Mouse (Mus musculus): ENCODE measurements around the gene Ip6k1. TPM values are rescaled to one million over a fixed set of nuclear protein-coding genes. Genes with fewer than 3 reads are reported as not detected.

Ip6k1 gene
- total and polyA plus RNA-seq, 3 experiments: 31.8 to 59.1 (median 37.2) TPM

DNA sequence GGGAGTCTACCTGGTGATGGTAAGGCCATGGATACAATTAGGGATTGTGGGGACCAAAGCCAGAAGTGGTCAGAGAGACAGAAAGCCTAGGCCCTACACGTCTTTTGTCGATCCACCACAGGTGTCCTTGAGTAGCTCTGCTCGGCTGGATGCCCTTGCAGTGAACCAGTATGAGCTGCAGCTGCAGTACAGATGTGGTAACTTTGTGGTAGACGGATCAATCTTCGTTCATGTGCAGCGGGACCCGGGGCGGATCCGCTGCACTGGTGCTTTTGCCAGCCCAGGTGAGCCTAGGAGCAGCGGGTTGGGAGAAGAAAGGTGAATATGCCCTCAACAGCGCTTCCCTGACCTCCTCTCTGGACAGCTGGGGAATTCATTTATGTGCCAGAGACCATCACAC lies 9.3 kb upstream of the Ip6k1 start:
- Histone ChIP-seq H3K4me3 (ENCODE audit: control insufficient read depth in 1 of 2, insufficient read depth in 1 of 2, low read depth in 2 of 2, low read length in 2 of 2) (no peak overlapping the region), H3K9ac (ENCODE audit: control insufficient read depth, low read depth, low read length, poor library complexity, severe bottlenecking) (no peak overlapping the region), H3K4me1 (ENCODE audit: control insufficient read depth in 1 of 2, insufficient read depth in 2 of 2, low read length in 2 of 2) (peaks cover 5 to 15% of the 10 kb centered on the region in 2 experiments), H3K9me3 (replicated peaks; ENCODE audit: insufficient read depth, low read length) (no peaks in the 10 kb centered on the region), H3K27ac (ENCODE audit: control insufficient read depth, low read depth, low read length) (no peak overlapping the region), H3K27me3 (ENCODE audit: control insufficient read depth in 1 of 2, insufficient read depth in 2 of 2, low read length in 2 of 2) (no peaks in the 10 kb centered on the region), H3K79me2 (ENCODE audit: control insufficient read depth, insufficient read depth, low read length, poor library complexity) (no peaks in the 10 kb centered on the region), H3K36me3 (ENCODE audit: control insufficient read depth in 1 of 2, insufficient read depth in 2 of 2, low read length in 2 of 2) (peaks cover 0 to 8% of the 10 kb centered on the region in 2 experiments; a peak in 2 of 4 replicates)
- TF ChIP-seq MYB (IDR thresholded peaks at IDR 0.05; ENCODE audit: low read depth, low read length) (no peak), ELF1 (IDR thresholded peaks at IDR 0.05; ENCODE audit: low read depth, low read length) (no peak), MAX (IDR thresholded peaks at IDR 0.05; ENCODE audit: low read length) (no peak), RAD21 (IDR thresholded peaks at IDR 0.05; ENCODE audit: low read depth, low read length) (no peak), CHD2 (IDR thresholded peaks at IDR 0.05; ENCODE audit: low read length) (no peak), UBTF (IDR thresholded peaks at IDR 0.05; ENCODE audit: borderline replicate concordance, insufficient read depth, low read depth, low read length) (no peak), POLR2A (IDR thresholded peaks at IDR 0.05; ENCODE audit: control insufficient read depth in 1 of 2, insufficient read depth in 1 of 2, low read depth in 1 of 2, low read length in 2 of 2, poor library complexity in 1 of 2) (no peak), CHD1 (IDR thresholded peaks at IDR 0.05; ENCODE audit: low read depth, low read length) (no peak), RCOR1 (IDR thresholded peaks at IDR 0.05; ENCODE audit: low read depth, low read length) (no peak), MYC (IDR thresholded peaks at IDR 0.05; ENCODE audit: low read depth, low read length) (no peak), MAZ (IDR thresholded peaks at IDR 0.05; ENCODE audit: low read depth, low read length) (no peak), USF1 (IDR thresholded peaks at IDR 0.05; ENCODE audit: low read depth, low read length) (no peak), KAT2A (conservative IDR thresholded peaks at IDR 0.05; ENCODE audit: low read depth, low read length) (no peak), ZNF384 (IDR thresholded peaks at IDR 0.05; ENCODE audit: low read depth, low read length) (no peak), CTCF (IDR thresholded peaks at IDR 0.05 in 2 of 3, conservative IDR thresholded peaks at IDR 0.05 in 1 of 3; ENCODE audit: control insufficient read depth in 1 of 3, insufficient read depth in 1 of 3, low read depth in 2 of 3, low read length in 3 of 3, poor library complexity in 1 of 3, severe bottlenecking in 1 of 3) (no peak)
- DNase-seq (ENCODE audit: low read depth, low spot score): no peak

DNA sequence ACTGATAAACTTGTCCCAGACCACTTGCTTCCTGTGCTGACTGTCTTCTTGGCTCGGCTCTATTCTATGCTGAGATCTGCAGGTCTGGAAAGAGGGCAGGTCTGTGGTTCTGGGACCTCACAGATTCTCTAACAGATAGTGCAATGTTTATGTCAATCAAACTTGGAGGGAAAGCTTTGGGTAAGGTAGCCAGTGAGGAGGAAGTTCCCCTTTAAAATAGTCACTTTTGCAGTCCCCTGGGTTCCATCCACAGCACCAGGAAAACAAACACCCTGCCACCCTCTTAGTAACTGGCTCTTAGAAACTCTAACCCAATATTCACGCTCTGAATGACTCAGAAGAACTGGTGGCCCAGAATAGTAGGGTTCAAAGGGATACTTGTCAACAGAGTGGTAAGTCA lies 7.8 kb upstream of the Ip6k1 start:
- TF ChIP-seq GABPA (IDR thresholded peaks at IDR 0.05; ENCODE audit: low read depth, low read length) (no peak), GATA1 (IDR thresholded peaks at IDR 0.05; ENCODE audit: low read depth, low read length) (peak; percentile 69)
- peaks cover 0 to 8% of the 10 kb centered on the region in 2 experiments; a peak in 2 of 4 replicates for H3K36me3 ChIP-seq (ENCODE audit: control insufficient read depth in 1 of 2, insufficient read depth in 2 of 2, low read length in 2 of 2)
- H3K79me2 ChIP-seq (ENCODE audit: control insufficient read depth, insufficient read depth, low read length, poor library complexity): no peaks in the 10 kb centered on the region
- no peak overlapping the region for H3K9ac ChIP-seq (ENCODE audit: control insufficient read depth, low read depth, low read length, poor library complexity, severe bottlenecking)
- no peak overlapping the region for H3K27ac ChIP-seq (ENCODE audit: control insufficient read depth, low read depth, low read length)
- no peak overlapping the region for H3K4me3 ChIP-seq (ENCODE audit: control insufficient read depth in 1 of 2, insufficient read depth in 1 of 2, low read depth in 2 of 2, low read length in 2 of 2)
- peak; percentile 56 for DNase-seq (ENCODE audit: low read depth, low spot score)
- no peaks in the 10 kb centered on the region for H3K27me3 ChIP-seq (ENCODE audit: control insufficient read depth in 1 of 2, insufficient read depth in 2 of 2, low read length in 2 of 2)
- H3K9me3 ChIP-seq (replicated peaks; ENCODE audit: insufficient read depth, low read length): no peaks in the 10 kb centered on the region
- peaks cover 5 to 15% of the 10 kb centered on the region in 2 experiments for H3K4me1 ChIP-seq (ENCODE audit: control insufficient read depth in 1 of 2, insufficient read depth in 2 of 2, low read length in 2 of 2)

Data from MEL (cell line).